Mouse (Mus musculus) liver, adult 2 months (tissue): Measurements from ENCODE around the gene Sgca. TPM values are rescaled to one million over a fixed set of nuclear protein-coding genes. Genes with fewer than 3 reads are reported as not detected.

ENCODE experiments used
- DNase-seq: peaks from one replicate; pipeline ENCODE4 v3.0.0-alpha.2; 2011; ENCODE audit warnings: low read depth, low spot score; ENCODE audit errors: extremely low read depth
- H3K27ac ChIP-seq: fragments of 200-500 bp; replicated peaks from 2 replicates; pipeline ENCODE4 v1.5.1; 2012; ENCODE audit warnings: low read depth, mild to moderate bottlenecking, control low read depth, inconsistent platforms, low read length; ENCODE audit not compliant: insufficient read depth
- H3K27me3 ChIP-seq: fragments of 200-500 bp; 2 replicates; pipeline ENCODE4 v1.6.1; 2012; ENCODE audit warnings: mild to moderate bottlenecking, moderate library complexity, low read length, inconsistent platforms; ENCODE audit not compliant: control insufficient read depth, insufficient read depth
- H3K36me3 ChIP-seq: fragments of 200-500 bp; 2 replicates; pipeline ENCODE4 v1.6.1; 2012; ENCODE audit warnings: low read length, inconsistent platforms; ENCODE audit not compliant: control insufficient read depth, insufficient read depth
- H3K4me1 ChIP-seq: fragments of 200-500 bp; 2 replicates; pipeline ENCODE4 v1.6.1; 2011; ENCODE audit warnings: low read length; ENCODE audit not compliant: control insufficient read depth, insufficient read depth
- H3K4me3 ChIP-seq: fragments of 200-500 bp; 2 replicates; pipeline ENCODE4 v1.5.1; 2011; ENCODE audit warnings: low read depth, mild to moderate bottlenecking, control low read depth, low read length, moderate library complexity; ENCODE audit not compliant: insufficient read depth
- H3K79me2 ChIP-seq: fragments of 200-500 bp; 2 replicates; pipeline ENCODE4 v1.6.1; 2012; ENCODE audit warnings: inconsistent platforms, mild to moderate bottlenecking, low read length, moderate library complexity; ENCODE audit not compliant: control insufficient read depth, insufficient read depth
- H3K9ac ChIP-seq: fragments of 200-500 bp; 2 replicates; pipeline ENCODE4 v1.6.1; 2012; ENCODE audit warnings: low read depth, mild to moderate bottlenecking, control low read depth, inconsistent platforms, low read length
- CTCF ChIP-seq: fragments of 200-500 bp; IDR thresholded peaks from 2 replicates; pipeline ENCODE4 v1.5.1; 2011; ENCODE audit warnings: low read depth, low read length, control low read depth
- POLR2A ChIP-seq: fragments of 200-500 bp; IDR thresholded peaks from 2 replicates; pipeline ENCODE4 v1.6.1; 2011; ENCODE audit warnings: low read length, control low read depth; ENCODE audit not compliant: insufficient read depth; ENCODE audit errors: extremely low read depth
- WGBS: fragments of 180-500 bp; shearing (Covaris S2); methylation state at CpG from one replicate; pipeline ENCODE4 v1.1.7; 2018; 5-methylcytosine and 5-hydroxymethylcytosine counted together
- polyA plus RNA-seq: library from polyadenylated mRNA; depleted of rRNA; stranded (reverse); fragments of >200 nt; gene quantifications from 2 replicates; pipeline ENCODE4 v1.2.3, GENCODE M21; 2012
- total RNA-seq: library from RNA; depleted of rRNA; stranded (reverse); fragments of >200 nt; gene quantifications from 2 replicates; pipeline ENCODE4 v1.2.3, GENCODE M21; 2014

The Sgca gene
- total and polyA plus RNA-seq, 2 experiments: 0.09 TPM; not detected in 1

- Histone ChIP-seq H3K9ac (no peak overlapping the region; the same call in 1 of the 2 replicates), H3K27me3 (no peaks in the 10 kb centered on the region), H3K4me1 (peaks cover 3% of the 10 kb centered on the region; the same call in 1 of the 2 replicates), H3K36me3 (no peaks in the 10 kb centered on the region), H3K4me3 (0 out of 2 replicates have a peak overlapping the region, but pooled peaks have one; percentile 9), H3K79me2 (no peaks in the 10 kb centered on the region), H3K27ac (peak overlapping the region; percentile 32; the same call in 1 of the 2 replicates)
- WGBS: 12% methylated on average over 8 of the region's 8 CpGs
- no peak for TF ChIP-seq CTCF
- TF ChIP-seq POLR2A: no peak
- peak; percentile 47 for DNase-seq
Observed at GRCm38 (mm10) chr11:94958065-94958858, 17.9 kb downstream of the Sgca start.

GRCm38 (mm10) chr11:94957693-94958064 lies 18.4 kb downstream of the Sgca start:
- Histone ChIP-seq H3K4me3 (no peak overlapping the region), H3K4me1 (peaks cover 3% of the 10 kb centered on the region; the same call in 1 of the 2 replicates), H3K27me3 (no peaks in the 10 kb centered on the region), H3K27ac (no peak overlapping the region; the same call in 1 of the 2 replicates), H3K9ac (no peak overlapping the region), H3K36me3 (no peaks in the 10 kb centered on the region), H3K79me2 (no peaks in the 10 kb centered on the region)
- DNase-seq: no peak
- TF ChIP-seq POLR2A: no peak
- TF ChIP-seq CTCF: no peak
- WGBS: 80% methylated on average over 9 of the region's 9 CpGs

DNA sequence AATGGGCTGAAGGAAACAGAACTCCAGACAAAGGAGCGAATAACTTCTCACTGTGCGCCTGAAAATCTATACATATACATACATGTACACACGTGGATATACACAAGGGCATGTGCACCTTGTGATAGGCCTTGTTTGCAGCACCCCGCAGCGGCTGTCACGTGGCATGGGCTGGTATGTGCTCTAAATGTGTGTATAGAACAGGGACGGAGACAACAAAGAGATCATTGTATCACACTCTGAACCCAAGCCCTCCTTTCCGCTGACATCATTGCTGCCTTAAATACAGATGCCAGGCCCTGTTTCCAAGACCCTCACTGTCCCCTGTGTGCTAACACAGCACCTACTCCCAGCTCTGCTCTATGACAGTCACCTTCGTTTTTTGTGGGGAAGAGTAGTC lies 21.0 kb downstream of the Sgca start:
- Histone ChIP-seq H3K4me3 (no peak overlapping the region), H3K4me1 (peaks cover 3% of the 10 kb centered on the region; the same call in 1 of the 2 replicates), H3K27me3 (no peaks in the 10 kb centered on the region), H3K36me3 (no peaks in the 10 kb centered on the region), H3K9ac (no peak overlapping the region), H3K79me2 (no peaks in the 10 kb centered on the region), H3K27ac (no peak overlapping the region)
- 84% methylated on average over 9 of the region's 9 CpGs for WGBS
- no peak for DNase-seq
- TF ChIP-seq CTCF (no peak), POLR2A (no peak)

GRCm38 (mm10) chr11:94952169-94952568 lies 24.0 kb downstream of the Sgca start:
- H3K27me3 ChIP-seq: no peaks in the 10 kb centered on the region
- TF ChIP-seq CTCF (no peak), POLR2A (no peak)
- H3K36me3 ChIP-seq: no peaks in the 10 kb centered on the region
- no peak for DNase-seq
- H3K4me1 ChIP-seq: no peaks in the 10 kb centered on the region
- H3K27ac ChIP-seq: no peak overlapping the region
- H3K79me2 ChIP-seq: no peaks in the 10 kb centered on the region
- no peak overlapping the region for H3K9ac ChIP-seq
- 23% methylated on average over 6 of the region's 6 CpGs for WGBS
- H3K4me3 ChIP-seq: no peak overlapping the region

DNA sequence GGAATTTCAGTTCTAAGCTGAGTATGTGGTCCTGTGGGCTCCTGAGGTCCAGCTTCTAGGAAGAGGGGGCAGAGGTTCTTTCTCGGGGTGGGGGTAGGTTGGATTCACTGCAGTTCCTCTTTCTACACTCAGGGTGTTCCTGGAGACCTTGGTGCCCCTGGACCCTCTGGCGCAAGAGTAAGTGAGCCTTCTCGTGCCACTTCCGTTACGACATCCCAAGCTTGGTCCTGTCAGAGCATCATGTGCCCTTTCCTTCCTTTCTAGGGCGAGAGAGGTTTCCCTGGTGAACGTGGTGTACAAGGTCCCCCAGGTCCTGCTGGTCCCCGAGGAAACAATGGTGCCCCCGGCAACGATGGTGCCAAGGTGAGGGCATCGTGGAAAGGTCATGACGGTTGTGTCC lies 30.9 kb downstream of the Sgca start:
- no peaks in the 10 kb centered on the region for H3K4me1 ChIP-seq
- no peaks in the 10 kb centered on the region for H3K36me3 ChIP-seq
- 69% methylated on average over 12 of the region's 12 CpGs for WGBS
- H3K27ac ChIP-seq: no peak overlapping the region
- no peak overlapping the region for H3K4me3 ChIP-seq
- DNase-seq: no peak
- TF ChIP-seq POLR2A (no peak), CTCF (no peak)
- no peaks in the 10 kb centered on the region for H3K79me2 ChIP-seq
- H3K9ac ChIP-seq: no peak overlapping the region
- no peaks in the 10 kb centered on the region for H3K27me3 ChIP-seq

- Histone ChIP-seq H3K4me3 (no peak overlapping the region), H3K36me3 (no peaks in the 10 kb centered on the region), H3K27me3 (no peaks in the 10 kb centered on the region), H3K79me2 (no peaks in the 10 kb centered on the region), H3K4me1 (no peaks in the 10 kb centered on the region), H3K9ac (no peak overlapping the region), H3K27ac (no peak overlapping the region)
- DNase-seq: no peak
- WGBS: 18% methylated on average over 8 of the region's 8 CpGs
- no peak for TF ChIP-seq CTCF
- no peak for TF ChIP-seq POLR2A
Observed at GRCm38 (mm10) chr11:94944295-94944694, 31.8 kb downstream of the Sgca start.
